Mouse (Mus musculus): ENCODE measurements at regions not wholly inside any gene's neighbourhood (a gene's known extent, or its start where the extent isn't known, plus 50 kb on each side); places are given as distances from the start of the nearest gene placed in this dataset.

GRCm38 (mm10) chr12:97720554-97720953 lies 538.7 kb downstream of the Galc start:
- no peak for DNase-seq (ENCODE audit: inconsistent age in 2 of 2, low spot score in 1 of 2)

- DNase-seq (ENCODE audit: inconsistent age in 2 of 2, low spot score in 1 of 2): no peak
Measured at GRCm38 (mm10) chr12:97717812-97718211, 541.4 kb downstream of the Galc start.

Measured in adrenal gland, adult (tissue).